Mouse (Mus musculus): Measurements from ENCODE around the gene Cntn4.

GRCm38 (mm10) chr6:106725642-106726041, 1048.2 kb downstream of the Cntn4 start:
- TF ChIP-seq POLR2A (IDR thresholded peaks at IDR 0.05; ENCODE audit: low read depth, low read length) (no peak), CTCF (conservative IDR thresholded peaks at IDR 0.05; ENCODE audit: insufficient read depth, insufficient read length, low read depth, low read length) (no peak)
